ENCODE assay signal across 8 mouse cellular contexts in the genomic region with DNA sequence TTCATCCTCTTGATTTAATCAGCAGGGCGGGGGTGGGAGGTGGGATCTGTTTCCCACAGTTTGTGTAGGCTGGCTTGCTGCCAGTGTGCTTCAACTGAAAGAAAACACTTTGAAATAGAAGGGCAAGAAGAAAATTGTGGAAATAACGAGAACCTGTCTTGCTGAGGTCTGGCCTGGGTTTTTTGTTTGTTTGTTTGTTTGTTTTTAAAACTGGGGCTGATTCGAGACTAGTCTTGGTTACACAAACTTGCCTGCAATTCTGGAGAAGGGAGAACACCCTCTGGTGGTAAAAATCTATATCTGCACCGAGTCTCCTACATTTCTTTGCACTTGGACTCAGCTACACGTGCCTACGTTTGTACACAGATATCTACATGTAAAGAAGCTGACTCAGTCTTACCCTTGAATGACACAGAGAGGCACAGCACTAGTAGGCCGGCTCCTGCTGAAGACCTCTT. TPM values are rescaled to one million over a fixed set of nuclear protein-coding genes. Genes with fewer than 3 reads are reported as not detected.
DNase-seq lines count a peak whose midpoint lies in the region; ATAC-seq and TF ChIP-seq lines count a peak whose summit lies in the region.

No protein-coding gene starts in this region.

- no peak for TF ChIP-seq EP300 in stomach, postnatal 0 days (optimal IDR thresholded peaks at IDR 0.05)

- peak; percentile 59 for ATAC-seq in frontal cortex, adult (ENCODE audit: low TSS enrichment)
- ATAC-seq in megakaryocyte, adult 5-6 weeks (ENCODE audit: poor library complexity, severe bottlenecking), result peak; percentile 84
- ATAC-seq in stomach, postnatal 0 days (ENCODE audit: low FRiP score, low TSS enrichment), result peak; percentile 92

- intact Hi-C loops in heart, postnatal 36 days (cut with DNase I), result loop anchor here (2.0 to 5.0 kb wide), 5 partner anchors 34 to 368 kb away; a partner anchor contains a TSS

- no peak overlapping the region for H3K27ac ChIP-seq in cortical plate, adult 2 months (ENCODE audit: insufficient read depth, low read length)
- H3K27ac ChIP-seq in stomach, postnatal 0 days (replicated peaks), result no peak overlapping the region

- no peak overlapping the region for H3K4me3 ChIP-seq in cortical plate, adult 2 months (ENCODE audit: insufficient read depth, low read length)
- no peak overlapping the region for H3K4me3 ChIP-seq in stomach, postnatal 0 days (ENCODE audit: low read depth, low read length)

- H3K36me3 ChIP-seq in stomach, postnatal 0 days (ENCODE audit: control insufficient read depth, insufficient read depth, low read length), result no peaks in the 10 kb centered on the region

- H3K9me3 ChIP-seq in stomach, postnatal 0 days (ENCODE audit: control insufficient read depth, low read length), result no peaks in the 10 kb centered on the region

- H3K27me3 ChIP-seq in stomach, postnatal 0 days (ENCODE audit: control insufficient read depth, insufficient read depth, low read length), result no peaks in the 10 kb centered on the region

- peaks cover 5% of the 10 kb centered on the region; the same call in 1 of the 2 replicates for H3K4me1 ChIP-seq in cortical plate, adult 2 months (ENCODE audit: control insufficient read depth, insufficient read depth, low read length)
- H3K4me1 ChIP-seq in stomach, postnatal 0 days (replicated peaks; ENCODE audit: control insufficient read depth, insufficient read depth), result no peaks in the 10 kb centered on the region; the same call in 1 of the 2 replicates

- WGBS in stomach, postnatal 0 days, result 8% methylated on average over 7 of the region's 7 CpGs

- no peak overlapping the region for H3K4me2 ChIP-seq in stomach, postnatal 0 days (replicated peaks; ENCODE audit: low read depth)

- no peak overlapping the region for H3K9ac ChIP-seq in stomach, postnatal 0 days (ENCODE audit: low read length)

- TF ChIP-seq POLR2A in cortical plate, adult 2 months (IDR thresholded peaks at IDR 0.05; ENCODE audit: extremely low read depth, insufficient read depth, low read length), result no peak

- DNase-seq in frontal cortex, postnatal 25 days (ENCODE audit: low spot score in 2 of 2), result no peak
- peak; percentile 60 for DNase-seq in MEL-GATA-1-ER (ENCODE audit: extremely low read depth, low read depth)
- DNase-seq in heart, postnatal 36 days, result peak; percentile 25 to 56
- DNase-seq in layer of hippocampus, adult 9-11 months, result peak; percentile 58
- DNase-seq in stomach, postnatal 0 days (ENCODE audit: low spot score), result peak; percentile 37

- peak; percentile 32; the same call in 1 of the 2 replicates for TF ChIP-seq CTCF in cortical plate, adult 2 months (IDR thresholded peaks at IDR 0.05; ENCODE audit: extremely low read depth, insufficient read depth, low read length)
- peak; percentile 81 for TF ChIP-seq CTCF in stomach, postnatal 0 days (IDR thresholded peaks at IDR 0.05; ENCODE audit: low read depth)

RNA-seq across cellular contexts. Expression of a gene that starts 35.2 kb away (rescaled TPM):
- polyA plus RNA-seq in cortical plate, adult 2 months (2012; rRNA removed), result 33.1 and 34.6 TPM in 2 replicates
- total RNA-seq in heart, postnatal 36 days (2021), result 10 to 100 TPM; 21.4 to 23.9 TPM
- total RNA-seq in megakaryocyte, adult 5-6 weeks (2015), result 29.7 and 32.8 TPM in 2 replicates
- total RNA-seq in megakaryocyte, adult 5-6 weeks (2017), result 51.0 and 51.3 TPM in 2 replicates
- polyA plus RNA-seq in stomach, postnatal 0 days (2015; fragmentation: Nextera tagmentation; extraction: Ambion mirVana), result 39.4 and 39.5 TPM in 2 replicates

RNA-seq across cellular contexts. Expression of a gene that starts 50.5 kb away (rescaled TPM):
- 111 and 115 TPM in 2 replicates for polyA plus RNA-seq in cortical plate, adult 2 months (2012; rRNA removed)
- 100 to 1,000 TPM; 830 to 889 TPM for total RNA-seq in heart, postnatal 36 days (2021)
- total RNA-seq in megakaryocyte, adult 5-6 weeks (2015), result 57.8 and 64.9 TPM in 2 replicates
- 105 and 109 TPM in 2 replicates for total RNA-seq in megakaryocyte, adult 5-6 weeks (2017)
- polyA plus RNA-seq in stomach, postnatal 0 days (2015; fragmentation: Nextera tagmentation; extraction: Ambion mirVana), result 98.9 and 101 TPM in 2 replicates

Comparison
In these comparisons a context has a peak if more than half of its experiments do, and no peak if none do; other contexts are left out.
1. DNase-seq: peak in MEL-GATA-1-ER (single experiment), heart, postnatal 36 days (2 of 2), layer of hippocampus, adult 9-11 months (single experiment) and stomach, postnatal 0 days (single experiment); none in frontal cortex, postnatal 25 days (0 of 2).
2. RNA of a gene that starts 50.5 kb away (total RNA-seq): 830 to 889 TPM in heart, postnatal 36 days; 57.8 to 109 TPM in megakaryocyte, adult 5-6 weeks; every median in the first group is over 4 times any median in the second.
3. Peak in every context shown above with its lines, with median percentiles within 50 percentile points of each other: ATAC-seq.